Mouse (Mus musculus): ENCODE results near the gene Skp2.

- no peak for TF ChIP-seq CTCF (IDR thresholded peaks at IDR 0.05; ENCODE audit: extremely low read depth, insufficient read length, insufficient replicate concordance, low read depth, low read length)
- TF ChIP-seq POLR2A (IDR thresholded peaks at IDR 0.05; ENCODE audit: low read depth, low read length), result no peak
These were observed 81.1 kb downstream of the Skp2 start for GRCm38 (mm10) chr15:9074139-9074538.
